Mouse (Mus musculus): ENCODE measurements around the gene Tmem266.

The Tmem266 gene

DNA sequence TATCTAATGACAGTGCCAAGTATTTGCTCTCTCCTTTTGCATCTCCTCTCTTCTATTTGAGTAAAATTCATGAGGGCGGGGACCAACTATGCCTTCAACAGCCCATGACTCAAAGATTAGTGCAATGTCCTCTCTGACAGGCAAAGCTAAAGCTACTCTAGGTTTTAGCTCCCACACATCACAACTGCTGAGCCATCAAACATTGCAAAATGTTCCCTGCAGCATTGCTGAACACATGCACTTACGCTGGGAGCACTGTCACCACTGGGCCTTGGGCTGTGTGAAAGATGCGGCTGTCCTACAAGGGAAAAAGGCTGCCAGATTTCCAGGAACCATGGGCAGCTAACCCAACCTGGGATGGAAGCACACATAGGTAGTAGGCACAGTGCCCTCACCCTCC is 124.7 kb downstream of the Tmem266 start:
- no peak for DNase-seq (ENCODE audit: low spot score in 2 of 2)

DNA sequence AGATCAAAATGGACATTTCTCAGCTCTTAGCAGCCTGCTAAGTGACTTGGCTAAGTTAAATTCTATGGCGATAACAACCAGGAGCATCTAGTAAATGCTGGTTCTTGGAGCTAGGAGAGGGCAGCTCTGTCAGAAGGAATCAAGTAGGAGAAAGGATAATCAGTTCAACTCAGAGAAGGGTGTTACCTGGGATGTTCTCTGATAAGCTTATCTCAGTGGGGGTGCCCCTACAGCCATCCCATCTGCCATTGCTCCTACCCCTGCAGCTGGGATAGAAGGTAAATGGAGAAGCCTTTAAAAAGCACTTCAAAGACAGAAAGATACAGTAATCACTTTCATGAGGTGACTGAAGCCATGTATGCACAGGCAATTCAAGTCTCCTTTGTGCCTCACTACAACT is 126.2 kb downstream of the Tmem266 start:
- no peak for DNase-seq (ENCODE audit: low spot score in 2 of 2)

DNA sequence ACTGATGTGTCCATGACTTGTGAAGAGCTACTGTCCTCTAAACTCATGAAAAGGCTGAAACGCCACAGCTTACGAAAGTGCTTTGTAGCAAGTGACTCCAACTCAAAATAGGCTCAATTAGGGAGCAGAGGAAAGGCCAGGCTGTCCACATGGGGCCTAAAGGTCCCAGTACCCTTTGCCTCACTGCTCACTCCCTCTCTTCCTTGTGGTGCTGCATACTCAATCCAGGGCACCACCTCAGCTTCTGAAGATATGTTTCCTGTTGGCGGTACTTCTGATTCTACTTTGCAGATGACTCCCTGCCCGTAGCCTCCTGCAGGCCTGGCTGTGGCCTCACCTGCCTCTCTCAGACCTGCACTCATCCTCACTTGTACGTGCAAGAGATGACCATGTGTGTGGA is 126.7 kb downstream of the Tmem266 start:
- DNase-seq (ENCODE audit: low spot score in 2 of 2) = no peak

DNA sequence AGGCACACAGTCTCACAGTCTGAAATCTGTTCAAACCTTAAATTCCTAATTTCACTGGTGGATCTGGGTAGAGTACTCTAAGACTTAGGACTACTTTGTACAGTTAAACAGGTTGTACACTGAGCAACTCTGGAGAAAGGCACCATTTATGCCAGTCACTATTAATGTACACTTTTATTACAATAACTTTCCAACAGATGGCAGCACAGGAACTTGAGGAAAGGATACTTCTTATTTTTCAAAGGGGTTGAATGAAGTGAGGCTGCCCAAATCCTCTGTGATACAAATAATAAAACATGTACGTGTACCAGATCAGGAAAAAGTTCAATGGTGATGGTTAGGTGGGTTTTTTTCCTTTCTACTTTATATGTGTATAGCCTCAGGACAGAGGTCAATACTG is 141.7 kb downstream of the Tmem266 start:
- no peak for DNase-seq (ENCODE audit: low spot score in 2 of 2)

DNA sequence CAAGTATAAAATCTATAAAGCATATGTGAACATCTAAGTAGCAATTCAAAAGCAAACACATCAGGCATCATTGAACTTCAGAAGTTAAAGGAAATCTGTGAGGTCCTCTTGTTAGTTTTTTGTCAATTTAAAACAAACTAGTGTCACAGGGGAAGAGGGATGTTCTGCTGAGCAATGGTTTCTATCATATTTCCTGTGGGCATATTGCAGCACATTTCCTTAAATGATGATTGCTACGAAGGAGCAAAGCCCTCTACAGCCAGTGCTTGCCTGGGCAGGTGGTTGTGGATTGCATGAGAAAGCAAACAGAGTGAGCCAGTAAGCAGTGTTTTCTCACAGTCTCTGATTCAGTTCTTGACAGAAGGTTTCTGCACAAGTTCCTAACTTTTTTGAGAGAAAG is 149.4 kb downstream of the Tmem266 start:
- no peak for DNase-seq (ENCODE audit: low spot score in 2 of 2)

DNA sequence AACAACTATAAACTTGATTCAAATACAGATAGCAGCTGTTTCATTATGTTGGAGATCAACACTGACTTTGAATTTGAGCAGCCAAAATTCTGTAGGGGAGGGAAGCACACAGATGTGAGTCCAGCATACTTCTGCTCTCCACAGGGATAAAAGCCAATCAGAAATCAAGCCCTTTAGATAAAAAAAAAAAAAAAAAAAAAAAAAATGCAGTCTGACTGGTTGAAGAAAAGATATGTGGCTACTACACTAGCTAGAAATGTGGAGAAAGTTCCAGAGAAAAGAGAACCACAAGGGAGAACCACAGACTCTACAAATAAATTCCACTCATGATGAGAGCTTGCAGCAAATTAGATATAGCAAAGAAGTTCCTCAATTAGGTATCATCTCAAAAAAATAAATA is 152.0 kb downstream of the Tmem266 start:
- DNase-seq (ENCODE audit: low spot score in 2 of 2) = no peak

DNA sequence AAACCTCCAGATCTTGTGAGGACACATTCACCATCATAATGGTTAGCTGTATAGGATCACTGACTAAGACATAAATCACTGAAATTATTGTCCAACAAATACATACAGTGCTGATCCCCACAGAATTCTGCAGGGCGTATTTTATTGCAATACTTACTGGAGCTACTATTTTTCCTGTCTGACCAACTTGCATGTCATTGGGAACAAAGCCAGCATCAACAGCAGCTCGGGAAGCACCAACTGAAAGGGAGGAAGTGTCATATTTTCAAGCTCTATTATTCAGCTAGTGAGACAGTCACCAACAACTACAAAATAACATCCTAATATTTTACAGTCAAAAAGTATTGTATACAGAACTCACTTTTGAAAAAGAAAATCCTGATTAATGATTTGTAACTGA is 155.4 kb downstream of the Tmem266 start:
- no peak for DNase-seq (ENCODE audit: low spot score in 2 of 2)

All from natural killer cell, adult 2 months (primary cell).